Mouse (Mus musculus) limb, embryonic 14.5 days (tissue): Measurements from ENCODE around the gene Klhl20. TPM values are rescaled to one million over a fixed set of nuclear protein-coding genes. Genes with fewer than 3 reads are reported as not detected.

Experiments used
- ATAC-seq: fragments of 200-750 bp; cut with Nextera tagmentation; 2 replicates; pipeline ENCODE4 v1.8.0; 2017; ENCODE audit warnings: low read depth, moderate number of reproducible peaks, moderate TSS enrichment; ENCODE audit not compliant: low FRiP score
- DNase-seq: peaks from one replicate; pipeline ENCODE4 v3.0.0-alpha.2; 2015; ENCODE audit warnings: low spot score
- H3K27ac ChIP-seq: fragments of 300-500 bp; sonication (generic); replicated peaks from 2 replicates; pipeline ENCODE4 v1.5.1; 2014; ENCODE audit warnings: low read depth, mild to moderate bottlenecking, low read length, moderate library complexity, mixed read lengths
- H3K27me3 ChIP-seq: fragments of 300-500 bp; sonication (generic); 2 replicates; pipeline ENCODE4 v1.6.1; 2014; ENCODE audit warnings: low read length, mixed read lengths; ENCODE audit not compliant: control insufficient read depth, insufficient read depth
- H3K36me3 ChIP-seq: fragments of 300-500 bp; sonication (generic); 2 replicates; pipeline ENCODE4 v1.6.1; 2014; ENCODE audit warnings: mild to moderate bottlenecking, low read length, moderate library complexity, mixed read lengths; ENCODE audit not compliant: control insufficient read depth, insufficient read depth
- H3K4me1 ChIP-seq: fragments of 300-500 bp; sonication (generic); 2 replicates; pipeline ENCODE4 v1.6.1; 2014; ENCODE audit warnings: antibody characterized with exemption, low read length, mixed read lengths; ENCODE audit not compliant: control insufficient read depth, insufficient read depth
- H3K4me2 ChIP-seq: fragments of 300-500 bp; sonication (generic); replicated peaks from 2 replicates; pipeline ENCODE4 v1.6.1; 2014; ENCODE audit warnings: low read depth, mild to moderate bottlenecking, low read length, moderate library complexity; ENCODE audit not compliant: severe bottlenecking
- H3K4me3 ChIP-seq: fragments of 300-500 bp; sonication (generic); replicated peaks from 2 replicates; pipeline ENCODE4 v1.5.1; 2014; ENCODE audit warnings: low read length
- H3K9ac ChIP-seq: fragments of 300-500 bp; sonication (generic); 2 replicates; pipeline ENCODE4 v1.6.1; 2014; ENCODE audit warnings: mild to moderate bottlenecking, low read depth, low read length, moderate library complexity; ENCODE audit not compliant: severe bottlenecking
- H3K9me3 ChIP-seq: fragments of 300-500 bp; sonication (generic); 2 replicates; pipeline ENCODE4 v1.6.1; 2016; ENCODE audit warnings: low read length; ENCODE audit not compliant: control insufficient read depth
- POLR2A ChIP-seq: fragments of 200-500 bp; IDR thresholded peaks from 2 replicates; pipeline ENCODE4 v1.8.0; 2012; ENCODE audit warnings: inconsistent platforms, mild to moderate bottlenecking, moderate library complexity, borderline replicate concordance; ENCODE audit not compliant: insufficient read depth, insufficient read length; ENCODE audit errors: extremely low read depth
- WGBS: fragments of 180-500 bp; shearing (Covaris S2); extraction: QIAGEN DNeasy Blood & Tissue Kit; methylation state at CpG from one replicate; pipeline ENCODE4 v1.1.7; 2014; 5-methylcytosine and 5-hydroxymethylcytosine counted together
- polyA plus RNA-seq, 2 experiments: library from polyadenylated mRNA; depleted of rRNA in 1 of 2; stranded (reverse) in 1 of 2; unstranded in 1 of 2; fragments of >200 nt; fragmentation: Nextera tagmentation in 1 of 2; extraction: Ambion mirVana in 1 of 2; gene quantifications; 2 replicates each; pipeline versions ENCODE4 v1.2.1 to v1.2.3; 2012 to 2014

Gene Klhl20
- polyA plus RNA-seq, 2 experiments = 18.6 to 19.3 TPM

- no peak for DNase-seq
- 80% methylated on average over 6 of the region's 6 CpGs for WGBS
- Histone ChIP-seq H3K27me3 (no peaks in the 10 kb centered on the region), H3K36me3 (peaks cover 39% of the 10 kb centered on the region), H3K4me3 (no peak overlapping the region), H3K9ac (no peak overlapping the region), H3K4me1 (peaks cover 13% of the 10 kb centered on the region), H3K9me3 (no peaks in the 10 kb centered on the region), H3K27ac (no peak overlapping the region), H3K4me2 (no peak overlapping the region)
- TF ChIP-seq POLR2A = no peak
- ATAC-seq = no peak
Observed at GRCm38 (mm10) chr1:161076238-161076637, 55.1 kb downstream of the Klhl20 start.

GRCm38 (mm10) chr1:161071272-161071620, 60.1 kb downstream of the Klhl20 start:
- no peaks in the 10 kb centered on the region for H3K9me3 ChIP-seq
- peaks cover 7% of the 10 kb centered on the region; the same call in 1 of the 2 replicates for H3K36me3 ChIP-seq
- peak overlapping the region; percentile 68 for H3K9ac ChIP-seq
- TF ChIP-seq POLR2A = no peak
- H3K4me2 ChIP-seq = peak overlapping the region; percentile 55
- peak overlapping the region; percentile 58 for H3K4me3 ChIP-seq
- ATAC-seq = no peak
- H3K27ac ChIP-seq = no peak overlapping the region
- H3K27me3 ChIP-seq = no peaks in the 10 kb centered on the region
- under 1% methylated on average over 12 of the region's 12 CpGs for WGBS
- peaks cover 16% of the 10 kb centered on the region for H3K4me1 ChIP-seq
- no peak for DNase-seq

- Histone ChIP-seq H3K9ac (peak within 1 kb of the TSS; percentile 77), H3K4me1 (peaks cover 16% of the 10 kb centered on the region), H3K4me2 (peak within 1 kb of the TSS; percentile 85), H3K36me3 (peaks cover 5% of the 10 kb centered on the region; the same call in 1 of the 2 replicates), H3K27ac (peak within 1 kb of the TSS; percentile 65), H3K4me3 (peak within 1 kb of the TSS; percentile 58), H3K9me3 (no peaks in the 10 kb centered on the region), H3K27me3 (no peaks in the 10 kb centered on the region)
- under 1% methylated on average over 57 of the region's 57 CpGs for WGBS
- no peak for TF ChIP-seq POLR2A
- DNase-seq (peak; percentile 99), ATAC-seq (peak; percentile 97)
Observed at GRCm38 (mm10) chr1:161070352-161071271, 60.7 kb downstream of the Klhl20 start, which contains the start of the genes Dars2 and Cenpl. Gene Dars2 (minus strand): TSS chr1:161070658. Gene Cenpl (plus strand): TSS chr1:161070713.

GRCm38 (mm10) chr1:161063351-161063750, 68.0 kb downstream of the Klhl20 start:
- Histone ChIP-seq H3K27me3 (no peaks in the 10 kb centered on the region), H3K4me2 (no peak overlapping the region), H3K9ac (no peak overlapping the region), H3K36me3 (no peaks in the 10 kb centered on the region), H3K4me3 (no peak overlapping the region), H3K9me3 (no peaks in the 10 kb centered on the region), H3K27ac (no peak overlapping the region), H3K4me1 (no peaks in the 10 kb centered on the region)
- WGBS = 83% methylated on average over 1 of the region's 1 CpGs
- ATAC-seq = no peak
- no peak for DNase-seq
- TF ChIP-seq POLR2A = no peak

- Histone ChIP-seq H3K36me3 (peaks cover 22% of the 10 kb centered on the region; the same call in 1 of the 2 replicates), H3K27ac (no peak overlapping the region), H3K27me3 (no peaks in the 10 kb centered on the region), H3K9ac (no peak overlapping the region), H3K4me1 (no peaks in the 10 kb centered on the region), H3K4me2 (no peak overlapping the region), H3K9me3 (no peaks in the 10 kb centered on the region), H3K4me3 (no peak overlapping the region)
- ATAC-seq = no peak
- TF ChIP-seq POLR2A = no peak
- 90% methylated on average over 1 of the region's 1 CpGs for WGBS
- DNase-seq = no peak
Observed at GRCm38 (mm10) chr1:161057164-161057563, 74.1 kb downstream of the Klhl20 start.
